Mouse (Mus musculus) lung, embryonic 14.5 days (tissue): ENCODE measurements around the gene B3gnt8. TPM values are rescaled to one million over a fixed set of nuclear protein-coding genes. Genes with fewer than 3 reads are reported as not detected.
A peak's percentile ranks its signal among the peaks of the same experiment; 100 is the strongest.

Source experiments
- ATAC-seq: fragments of 200-750 bp; cut with Nextera tagmentation; 2 replicates; pipeline ENCODE4 v1.8.0; 2017; ENCODE audit warnings: mild to moderate bottlenecking, moderate TSS enrichment, moderate library complexity; ENCODE audit not compliant: insufficient read depth
- DNase-seq: peaks from one replicate; pipeline ENCODE4 v3.0.0-alpha.2; 2015
- H3K27ac ChIP-seq: fragments of 300-500 bp; sonication (generic); 2 replicates; pipeline ENCODE4 v1.5.1; 2014; ENCODE audit warnings: low read depth, mild to moderate bottlenecking, moderate library complexity
- H3K27me3 ChIP-seq: fragments of 300-500 bp; sonication (generic); 2 replicates; pipeline ENCODE4 v1.6.1; 2014; ENCODE audit warnings: low read length, control low read depth; ENCODE audit not compliant: insufficient read depth
- H3K36me3 ChIP-seq: fragments of 300-500 bp; sonication (generic); 2 replicates; pipeline ENCODE4 v1.6.1; 2014; ENCODE audit warnings: control low read depth; ENCODE audit not compliant: insufficient read depth
- H3K4me1 ChIP-seq: fragments of 300-500 bp; sonication (generic); 2 replicates; pipeline ENCODE4 v1.6.1; 2014; ENCODE audit warnings: antibody characterized with exemption, control low read depth; ENCODE audit not compliant: insufficient read depth
- H3K4me2 ChIP-seq: fragments of 300-500 bp; sonication (generic); 2 replicates; pipeline ENCODE4 v1.6.1; 2014; ENCODE audit warnings: mild to moderate bottlenecking
- H3K4me3 ChIP-seq: fragments of 300-500 bp; sonication (generic); 2 replicates; pipeline ENCODE4 v1.5.1; 2014; ENCODE audit warnings: low read depth, low read length
- H3K9ac ChIP-seq: fragments of 300-500 bp; sonication (generic); 2 replicates; pipeline ENCODE4 v1.6.1; 2014
- H3K9me3 ChIP-seq: fragments of 300-500 bp; sonication (generic); 2 replicates; pipeline ENCODE4 v1.6.1; 2016; ENCODE audit warnings: low read depth, low read length, control low read depth
- CTCF ChIP-seq: IDR thresholded peaks from 2 replicates; pipeline ENCODE4 v1.5.1; 2016; ENCODE audit warnings: antibody characterized with exemption, low read depth
- WGBS: fragments of 180-500 bp; shearing (Covaris S2); extraction: QIAGEN DNeasy Blood & Tissue Kit; methylation state at CpG from one replicate; pipeline ENCODE4 v1.1.7; 2014; 5-methylcytosine and 5-hydroxymethylcytosine counted together
- polyA plus RNA-seq: library from polyadenylated mRNA; unstranded; fragments of >200 nt; fragmentation: Nextera tagmentation; extraction: Ambion mirVana; gene quantifications from 2 replicates; pipeline ENCODE4 v1.2.1, GENCODE M21; 2014

B3gnt8 gene
- polyA plus RNA-seq, 1 experiment from 2014 or later: 3.5 TPM

DNA sequence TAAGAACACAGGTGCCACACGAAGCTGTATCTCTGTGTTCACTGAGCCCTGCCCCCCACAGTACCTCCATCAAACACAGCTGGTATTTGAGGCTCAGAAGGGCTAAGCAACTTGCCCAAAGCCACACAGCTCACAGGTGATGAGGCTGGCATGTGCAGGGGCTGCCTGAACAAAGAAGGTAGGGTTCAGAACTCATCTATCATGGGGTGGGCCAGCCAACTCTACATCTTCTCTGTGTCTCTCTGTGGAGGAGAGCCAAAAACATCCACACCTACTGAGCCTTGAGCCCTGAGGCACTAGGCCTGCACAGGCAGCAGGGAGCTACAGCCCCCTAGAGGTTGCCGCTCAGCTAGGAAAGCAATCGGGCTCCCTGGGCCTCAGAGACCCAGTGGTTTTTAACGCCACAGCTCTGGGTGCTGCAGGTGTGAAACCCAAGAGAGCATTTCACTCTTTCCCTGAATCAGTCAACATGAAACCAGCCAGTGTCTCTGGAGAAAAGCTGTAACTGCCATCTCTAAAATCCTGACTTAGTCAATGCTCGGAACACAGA lies 21.2 kb downstream of the B3gnt8 start:
- H3K9ac ChIP-seq: no peak overlapping the region
- 42% methylated on average over 5 of the region's 5 CpGs for WGBS
- no peaks in the 10 kb centered on the region for H3K36me3 ChIP-seq
- H3K4me1 ChIP-seq: no peaks in the 10 kb centered on the region
- no peaks in the 10 kb centered on the region for H3K27me3 ChIP-seq
- no peak for DNase-seq
- no peak overlapping the region for H3K4me2 ChIP-seq
- H3K9me3 ChIP-seq: no peaks in the 10 kb centered on the region
- H3K4me3 ChIP-seq: no peak overlapping the region
- TF ChIP-seq CTCF: peak; percentile 34
- no peak overlapping the region for H3K27ac ChIP-seq
- no peak for ATAC-seq

DNA sequence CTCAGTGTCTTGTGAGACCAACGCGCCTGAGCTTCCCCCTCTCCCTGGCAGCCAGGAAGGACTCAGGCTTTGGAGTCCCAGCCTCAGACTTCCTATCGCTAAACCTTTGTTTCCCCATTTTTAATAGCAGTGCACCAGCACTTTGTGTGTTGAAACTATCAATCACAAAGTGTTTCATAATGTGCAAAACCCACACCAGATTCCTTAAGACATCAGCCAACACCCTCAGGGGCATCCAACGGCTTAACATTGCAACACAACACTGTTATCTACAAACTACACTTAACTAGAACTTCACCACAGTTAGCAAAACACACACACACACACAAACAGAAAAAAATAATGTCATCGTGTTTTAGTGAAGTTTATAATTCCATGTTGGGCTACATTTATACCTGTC lies 23.4 kb downstream of the B3gnt8 start:
- ATAC-seq (no peak), DNase-seq (no peak)
- Histone ChIP-seq H3K4me2 (no peak overlapping the region), H3K36me3 (no peaks in the 10 kb centered on the region), H3K9ac (no peak overlapping the region), H3K27ac (no peak overlapping the region), H3K4me1 (no peaks in the 10 kb centered on the region), H3K27me3 (no peaks in the 10 kb centered on the region), H3K4me3 (no peak overlapping the region), H3K9me3 (no peaks in the 10 kb centered on the region)
- TF ChIP-seq CTCF: no peak
- WGBS: 67% methylated on average over 5 of the region's 5 CpGs

DNA sequence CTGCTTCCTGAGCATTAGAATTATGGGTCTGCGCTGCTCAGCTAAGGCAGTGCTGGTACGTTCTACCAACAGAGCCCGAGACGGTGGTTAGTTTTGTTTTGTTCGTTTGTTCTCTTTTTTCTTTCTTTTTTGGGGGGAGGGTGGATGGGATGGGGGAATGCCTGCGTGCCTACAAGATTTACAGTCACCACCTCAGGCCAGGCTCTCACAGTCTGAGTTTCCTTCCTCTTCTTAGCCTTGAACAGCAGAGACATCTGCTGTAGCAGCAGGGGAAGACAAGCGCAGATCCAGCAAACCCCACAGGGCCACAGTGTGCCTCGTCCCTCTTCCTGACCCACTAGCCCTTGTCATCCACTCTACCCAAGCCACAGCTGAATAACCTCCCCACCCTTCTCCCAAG lies 24.8 kb downstream of the B3gnt8 start:
- Histone ChIP-seq H3K4me1 (no peaks in the 10 kb centered on the region), H3K9me3 (no peaks in the 10 kb centered on the region), H3K36me3 (no peaks in the 10 kb centered on the region), H3K4me3 (no peak overlapping the region), H3K9ac (no peak overlapping the region), H3K27ac (no peak overlapping the region), H3K27me3 (no peaks in the 10 kb centered on the region), H3K4me2 (no peak overlapping the region)
- no peak for TF ChIP-seq CTCF
- DNase-seq (no peak), ATAC-seq (no peak)
- WGBS: 89% methylated on average over 8 of the region's 8 CpGs

DNA sequence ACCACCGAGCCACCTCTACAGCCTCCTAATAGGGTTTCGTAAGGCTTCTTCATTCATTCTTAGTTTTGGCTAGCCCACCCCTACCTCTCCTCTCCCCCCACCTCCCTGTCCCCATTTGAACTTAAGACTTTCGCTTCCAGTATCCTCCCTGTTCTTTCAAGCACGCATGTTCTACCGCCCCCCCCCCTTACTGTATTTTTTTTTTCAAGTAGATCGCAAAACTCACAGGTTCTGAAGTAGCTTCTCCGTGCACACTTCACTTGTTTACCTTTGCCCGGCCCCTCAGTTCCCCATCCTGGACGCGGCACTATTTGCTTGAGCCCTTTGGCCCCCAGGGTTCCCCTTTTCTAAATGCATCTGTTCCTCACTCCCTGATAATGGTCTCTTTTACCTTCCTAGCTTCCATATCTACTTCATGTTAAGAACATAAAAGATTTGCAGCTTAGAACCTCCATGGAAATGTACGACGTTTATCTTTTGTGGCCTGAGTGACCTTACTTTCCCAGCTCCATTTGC lies 25.8 kb downstream of the B3gnt8 start:
- no peak overlapping the region for H3K27ac ChIP-seq
- no peak for TF ChIP-seq CTCF
- H3K4me2 ChIP-seq: no peak overlapping the region
- H3K9me3 ChIP-seq: no peaks in the 10 kb centered on the region
- no peaks in the 10 kb centered on the region for H3K27me3 ChIP-seq
- no peaks in the 10 kb centered on the region for H3K36me3 ChIP-seq
- no peak overlapping the region for H3K9ac ChIP-seq
- ATAC-seq (no peak), DNase-seq (no peak)
- WGBS: 65% methylated on average over 12 of the region's 12 CpGs
- no peak overlapping the region for H3K4me3 ChIP-seq
- H3K4me1 ChIP-seq: no peaks in the 10 kb centered on the region

DNA sequence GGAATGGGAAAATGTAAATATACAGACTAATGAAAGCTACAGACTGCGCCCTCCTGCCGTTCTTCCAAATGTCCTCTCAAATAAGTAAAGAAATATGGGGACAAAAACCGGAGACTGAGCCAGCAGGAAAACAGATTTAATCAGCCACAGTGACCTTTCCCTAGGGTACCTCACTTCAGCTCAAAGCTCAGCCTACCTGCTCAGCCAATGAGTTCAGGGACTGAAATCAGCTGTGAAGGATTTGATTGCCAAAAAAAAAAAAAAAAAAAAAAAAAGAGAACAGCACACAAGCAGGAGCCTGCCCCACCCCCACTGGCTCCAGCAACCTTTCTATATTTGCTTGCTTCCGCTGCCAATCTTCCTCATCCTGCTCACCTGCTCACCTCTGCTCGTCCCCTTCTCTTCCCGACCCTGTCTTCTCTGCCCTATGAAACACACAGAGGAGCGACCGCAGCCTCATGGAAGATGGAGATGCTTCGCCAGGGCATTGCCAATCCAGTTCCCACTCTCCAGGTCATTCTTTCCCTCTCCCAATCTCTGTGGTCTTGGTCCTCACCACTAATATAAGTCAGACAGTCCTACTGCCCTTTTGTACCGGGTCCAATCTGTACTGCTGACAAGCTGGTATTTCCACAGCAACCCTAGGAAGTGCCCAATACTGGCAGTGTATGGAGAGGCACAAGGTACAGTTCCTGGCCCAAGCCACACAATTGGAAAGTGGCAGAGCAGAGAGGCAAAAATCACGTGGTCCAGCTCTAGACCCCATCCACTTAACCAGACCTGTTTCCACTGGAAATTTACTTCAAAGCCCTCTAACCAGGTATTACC lies 29.4 kb downstream of the B3gnt8 start:
- ATAC-seq: no peak
- Histone ChIP-seq H3K4me2 (no peak overlapping the region), H3K9me3 (no peaks in the 10 kb centered on the region), H3K9ac (no peak overlapping the region), H3K27ac (no peak overlapping the region), H3K36me3 (no peaks in the 10 kb centered on the region), H3K4me3 (no peak overlapping the region), H3K27me3 (no peaks in the 10 kb centered on the region), H3K4me1 (0 out of 2 replicates have a peak, but pooled peaks cover 6% of the 10 kb centered on the region)
- WGBS: 72% methylated on average over 11 of the region's 11 CpGs
- no peak for DNase-seq
- no peak for TF ChIP-seq CTCF

DNA sequence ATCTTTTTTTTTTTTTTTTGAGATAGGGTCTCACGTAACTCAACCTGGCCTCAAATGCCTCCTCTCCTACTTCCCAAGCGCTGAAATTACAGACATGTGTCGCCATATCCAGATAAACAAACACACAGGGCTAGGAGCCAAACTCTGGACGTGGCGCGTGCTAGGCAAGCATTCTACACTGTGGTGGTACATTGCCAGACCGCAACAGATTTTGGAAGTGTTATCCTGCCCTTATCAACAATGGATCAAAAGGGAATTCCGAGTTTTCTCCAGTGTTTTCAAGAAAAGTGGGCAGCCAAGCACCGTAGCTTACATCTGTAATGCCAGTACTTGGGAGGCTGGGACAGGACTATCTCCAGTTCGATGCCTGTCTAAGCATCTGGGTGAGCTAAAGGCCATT lies 31.3 kb downstream of the B3gnt8 start:
- Histone ChIP-seq H3K27me3 (no peaks in the 10 kb centered on the region), H3K4me1 (0 out of 2 replicates have a peak, but pooled peaks cover 6% of the 10 kb centered on the region), H3K9ac (peak overlapping the region; percentile 63), H3K4me2 (peak overlapping the region; percentile 66), H3K4me3 (peak overlapping the region; percentile 62), H3K36me3 (peaks cover 14% of the 10 kb centered on the region; the same call in 1 of the 2 replicates), H3K9me3 (no peaks in the 10 kb centered on the region), H3K27ac (no peak overlapping the region)
- TF ChIP-seq CTCF: no peak
- no peak for ATAC-seq
- DNase-seq: peak; percentile 14
- 24% methylated on average over 10 of the region's 10 CpGs for WGBS
